Mouse (Mus musculus): ENCODE results near the gene M1ap. TPM values are rescaled to one million over a fixed set of nuclear protein-coding genes. Genes with fewer than 3 reads are reported as not detected.

The M1ap gene
- total and polyA plus RNA-seq, 2 experiments from 2014 or later = 0.16 to 0.38 TPM

DNA sequence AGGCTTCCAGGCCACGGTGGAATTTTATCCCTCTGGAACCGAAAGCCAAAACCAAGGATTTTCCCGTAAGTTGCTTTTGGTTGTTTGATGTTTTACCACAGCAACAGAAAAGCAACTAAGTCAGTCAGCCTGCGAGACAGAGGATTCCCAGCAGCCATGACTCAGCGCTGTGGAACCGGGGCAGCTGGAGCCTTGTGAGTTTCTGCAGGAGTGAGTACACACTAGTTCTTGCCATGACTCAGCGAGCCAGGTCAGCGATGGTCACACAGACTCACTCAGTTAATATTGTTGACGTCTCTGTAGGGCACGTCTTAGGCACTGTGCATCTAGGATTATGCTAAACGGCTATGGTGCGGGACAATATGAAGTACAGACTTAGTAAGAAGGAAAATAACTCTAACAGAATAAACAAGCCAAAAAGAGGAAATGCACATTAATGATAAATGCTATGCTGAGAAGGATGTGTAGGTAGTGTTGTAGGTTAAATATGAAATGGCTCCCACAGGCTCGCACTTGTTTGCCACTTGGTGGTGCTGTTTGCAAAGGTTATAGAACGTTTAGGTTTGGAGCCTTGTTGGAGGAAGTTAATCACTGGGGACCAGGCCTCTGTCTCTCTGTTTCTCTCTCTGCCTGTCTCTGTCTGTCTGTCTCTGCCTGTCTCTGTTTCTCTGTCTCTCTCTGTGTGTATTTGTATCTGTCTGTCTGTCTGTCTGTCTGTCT lies 37.4 kb upstream of the M1ap start:
- no peak overlapping the region for H3K4me3 ChIP-seq (ENCODE audit: low read length)
- peak; percentile 69 for TF ChIP-seq CTCF (IDR thresholded peaks at IDR 0.05; ENCODE audit: low read depth)
- H3K36me3 ChIP-seq (ENCODE audit: insufficient read depth, low read length) = no peaks in the 10 kb centered on the region; the same call in 1 of the 2 replicates
- no peaks in the 10 kb centered on the region for H3K27me3 ChIP-seq (ENCODE audit: insufficient read depth, low read length)
- no peak overlapping the region for H3K9ac ChIP-seq (replicated peaks; ENCODE audit: low read length)
- no peaks in the 10 kb centered on the region for H3K9me3 ChIP-seq (ENCODE audit: low read length)
- WGBS = 62% methylated on average over 14 of the region's 14 CpGs
- ATAC-seq = peak; percentile 56
- peak; percentile 73 for DNase-seq (ENCODE audit: low spot score)
- no peaks in the 10 kb centered on the region for H3K4me1 ChIP-seq (ENCODE audit: insufficient read depth, low read length)
- no peak overlapping the region for H3K27ac ChIP-seq
- no peak overlapping the region for H3K4me2 ChIP-seq (ENCODE audit: low read depth, low read length)

DNA sequence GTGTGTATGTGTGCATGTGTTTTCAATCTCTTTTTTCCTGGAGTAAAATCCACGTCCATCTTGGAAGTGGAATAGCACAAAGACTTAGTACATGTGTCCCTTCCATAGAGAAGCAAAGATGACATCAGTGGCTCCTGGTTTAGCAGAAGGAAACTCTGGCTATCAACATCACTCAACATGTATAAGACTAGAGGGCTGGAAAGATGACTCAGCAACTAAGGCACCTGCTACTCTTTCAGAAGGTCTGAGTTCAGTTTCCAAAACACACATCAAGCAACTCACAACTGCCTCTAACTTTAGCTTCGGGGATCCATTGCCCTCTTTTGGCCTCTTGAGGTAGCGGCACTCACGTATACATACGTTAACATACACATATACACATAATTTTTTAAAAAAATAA lies 35.4 kb upstream of the M1ap start:
- Histone ChIP-seq H3K4me1 (ENCODE audit: insufficient read depth, low read length) (no peaks in the 10 kb centered on the region), H3K36me3 (ENCODE audit: insufficient read depth, low read length) (no peaks in the 10 kb centered on the region; the same call in 1 of the 2 replicates), H3K27me3 (ENCODE audit: insufficient read depth, low read length) (no peaks in the 10 kb centered on the region), H3K4me2 (ENCODE audit: low read depth, low read length) (no peak overlapping the region), H3K9me3 (ENCODE audit: low read length) (no peaks in the 10 kb centered on the region), H3K4me3 (ENCODE audit: low read length) (no peak overlapping the region), H3K9ac (replicated peaks; ENCODE audit: low read length) (no peak overlapping the region), H3K27ac (no peak overlapping the region)
- no peak for ATAC-seq
- no peak for DNase-seq (ENCODE audit: low spot score)
- no peak for TF ChIP-seq CTCF (IDR thresholded peaks at IDR 0.05; ENCODE audit: low read depth)
- WGBS = 93% methylated on average over 5 of the region's 5 CpGs

DNA sequence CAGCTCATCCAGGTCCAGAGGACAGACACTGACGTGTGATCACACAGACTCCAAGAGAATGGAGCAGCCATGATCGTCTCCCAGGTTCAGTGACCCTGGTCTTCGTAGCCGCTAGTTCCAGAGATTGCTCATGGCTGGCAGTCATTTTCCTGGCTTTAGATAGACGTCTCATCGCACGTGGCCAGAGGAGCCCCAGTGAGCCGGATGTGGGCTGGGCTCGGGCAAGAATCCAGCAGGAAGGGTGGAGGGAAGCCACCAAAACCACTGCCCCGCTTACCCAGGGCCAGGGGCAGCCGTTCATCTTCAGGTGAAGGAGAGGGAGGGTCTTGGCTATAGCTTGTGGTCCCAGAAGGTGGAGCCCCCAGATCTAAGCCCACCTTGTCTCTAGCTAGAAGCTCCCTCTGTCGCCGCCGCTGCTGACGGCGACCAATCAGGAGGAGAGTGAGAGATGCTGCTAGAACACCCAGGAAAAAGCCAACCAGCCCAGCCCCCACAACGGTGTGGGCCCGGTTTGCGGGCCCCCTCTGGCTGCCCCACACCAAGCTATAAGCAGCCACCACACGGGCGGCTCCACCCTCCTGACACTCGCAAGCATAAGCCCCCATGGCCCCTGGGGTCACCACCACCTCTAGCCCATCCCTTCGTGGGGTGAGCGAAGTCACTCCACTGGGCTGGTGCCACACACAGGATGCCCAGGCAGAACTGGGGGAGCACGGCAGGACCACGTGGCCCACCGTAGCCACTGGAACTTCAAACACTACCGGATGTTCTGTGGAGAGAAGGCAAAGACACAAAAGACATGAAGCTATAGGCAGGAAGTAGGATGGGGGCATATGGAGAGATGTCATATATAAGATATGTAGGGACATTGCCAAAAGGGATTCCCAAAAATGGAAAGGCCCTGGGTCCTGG lies 33.1 kb upstream of the M1ap start:
- no peak for DNase-seq (ENCODE audit: low spot score)

DNA sequence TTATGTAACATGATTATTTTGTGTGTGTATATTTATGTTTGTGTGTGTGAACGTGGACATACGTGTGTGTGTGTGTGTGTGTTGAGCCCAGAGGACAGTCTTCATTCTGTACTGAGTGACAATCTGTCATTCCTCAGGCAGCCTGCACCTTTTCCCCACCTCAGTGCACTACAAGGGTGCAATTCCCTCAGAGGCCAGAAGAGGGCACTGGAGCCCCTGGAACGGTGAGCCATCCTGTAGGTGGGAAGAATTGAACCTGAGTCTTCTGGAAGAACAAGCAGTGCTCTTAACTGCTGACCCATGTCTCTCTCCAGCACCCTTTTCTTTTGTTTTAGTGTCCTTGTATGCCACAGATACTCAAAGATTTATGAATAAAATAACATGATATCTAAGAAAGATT lies 30.8 kb upstream of the M1ap start:
- Histone ChIP-seq H3K4me2 (ENCODE audit: low read depth, low read length) (no peak overlapping the region), H3K9me3 (ENCODE audit: low read length) (no peaks in the 10 kb centered on the region), H3K27me3 (ENCODE audit: insufficient read depth, low read length) (no peaks in the 10 kb centered on the region), H3K4me1 (ENCODE audit: insufficient read depth, low read length) (no peaks in the 10 kb centered on the region), H3K9ac (replicated peaks; ENCODE audit: low read length) (no peak overlapping the region), H3K36me3 (ENCODE audit: insufficient read depth, low read length) (no peaks in the 10 kb centered on the region; the same call in 1 of the 2 replicates), H3K4me3 (ENCODE audit: low read length) (no peak overlapping the region), H3K27ac (peak overlapping the region; percentile 75; the same call in 1 of the 2 replicates)
- TF ChIP-seq CTCF (IDR thresholded peaks at IDR 0.05; ENCODE audit: low read depth) = peak; percentile 92
- ATAC-seq (no peak), DNase-seq (ENCODE audit: low spot score) (peak; percentile 71)
- WGBS = 21% methylated on average over 3 of the region's 3 CpGs

More for the DNA sequence above, 33.1 kb upstream of the M1ap start:
- no peak for TF ChIP-seq CTCF (IDR thresholded peaks at IDR 0.05; ENCODE audit: low read depth)
- Histone ChIP-seq H3K4me2 (ENCODE audit: low read depth, low read length) (no peak overlapping the region), H3K27me3 (ENCODE audit: insufficient read depth, low read length) (no peaks in the 10 kb centered on the region), H3K4me3 (ENCODE audit: low read length) (no peak overlapping the region), H3K36me3 (ENCODE audit: insufficient read depth, low read length) (no peaks in the 10 kb centered on the region; the same call in 1 of the 2 replicates), H3K9me3 (ENCODE audit: low read length) (no peaks in the 10 kb centered on the region), H3K9ac (replicated peaks; ENCODE audit: low read length) (no peak overlapping the region), H3K4me1 (ENCODE audit: insufficient read depth, low read length) (no peaks in the 10 kb centered on the region), H3K27ac (no peak overlapping the region)
- ATAC-seq = no peak
- 79% methylated on average over 28 of the region's 28 CpGs for WGBS

DNA sequence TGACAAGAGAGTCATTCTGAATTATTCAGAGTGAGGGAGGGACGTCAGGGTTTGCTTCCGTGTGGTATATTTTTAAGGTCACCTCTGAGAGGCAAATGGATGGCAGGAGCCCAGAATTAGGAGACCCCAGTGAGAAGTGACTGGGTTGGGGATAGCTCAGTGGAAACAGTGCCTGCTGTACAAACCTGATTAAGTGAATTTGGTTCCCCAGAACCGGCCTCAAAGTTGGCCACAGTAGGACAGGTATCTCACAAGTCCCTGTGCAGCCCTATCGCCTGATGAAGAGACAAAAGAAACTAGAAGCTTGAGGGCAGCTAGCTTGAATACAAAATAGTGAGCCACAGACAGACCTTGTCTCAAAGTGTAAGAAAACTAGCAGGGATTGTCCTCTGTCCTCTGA lies 30.2 kb upstream of the M1ap start:
- H3K9ac ChIP-seq (replicated peaks; ENCODE audit: low read length) = no peak overlapping the region
- ATAC-seq (no peak), DNase-seq (ENCODE audit: low spot score) (no peak)
- WGBS = 77% methylated on average over 4 of the region's 4 CpGs
- H3K9me3 ChIP-seq (ENCODE audit: low read length) = no peaks in the 10 kb centered on the region
- H3K27ac ChIP-seq = peak overlapping the region; percentile 75; the same call in 1 of the 2 replicates
- H3K4me1 ChIP-seq (ENCODE audit: insufficient read depth, low read length) = no peaks in the 10 kb centered on the region
- TF ChIP-seq CTCF (IDR thresholded peaks at IDR 0.05; ENCODE audit: low read depth) = no peak
- no peaks in the 10 kb centered on the region for H3K27me3 ChIP-seq (ENCODE audit: insufficient read depth, low read length)
- H3K36me3 ChIP-seq (ENCODE audit: insufficient read depth, low read length) = no peaks in the 10 kb centered on the region; the same call in 1 of the 2 replicates
- H3K4me2 ChIP-seq (ENCODE audit: low read depth, low read length) = no peak overlapping the region
- H3K4me3 ChIP-seq (ENCODE audit: low read length) = no peak overlapping the region

DNA sequence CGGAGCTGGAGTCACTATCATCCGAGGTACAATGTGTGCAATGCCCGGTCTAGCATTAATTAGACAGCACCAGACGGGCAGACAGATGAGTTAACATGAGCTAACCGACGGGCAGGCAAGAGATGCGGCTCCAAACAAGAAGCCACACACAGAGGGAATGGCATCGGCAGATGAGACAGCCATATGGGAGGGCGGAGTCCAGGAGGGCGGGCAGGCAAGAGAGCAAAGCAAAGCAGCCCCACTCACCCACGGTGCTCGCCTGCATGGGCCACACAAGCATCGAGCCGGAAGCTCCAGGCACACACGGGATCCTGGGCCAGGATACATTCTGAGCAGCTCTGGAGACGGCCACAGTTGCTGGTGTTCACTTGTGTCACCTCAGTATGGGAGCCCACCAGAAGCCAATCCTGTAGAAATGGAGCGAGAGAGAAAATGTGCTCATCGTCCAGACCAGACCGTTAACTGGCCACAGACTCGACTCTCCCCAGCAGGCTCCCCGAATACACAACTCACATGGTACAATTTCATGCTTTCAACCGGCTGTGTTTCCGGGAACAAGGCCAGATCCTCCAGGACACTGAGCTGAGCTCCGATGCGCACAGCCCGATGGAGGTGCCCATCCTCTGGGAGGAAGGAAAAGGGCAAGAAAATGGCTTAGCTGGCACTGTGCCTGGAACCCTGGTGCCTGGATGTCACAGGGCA lies 29.5 kb upstream of the M1ap start:
- Histone ChIP-seq H3K4me3 (ENCODE audit: low read length) (no peak overlapping the region), H3K4me1 (ENCODE audit: insufficient read depth, low read length) (no peaks in the 10 kb centered on the region), H3K9ac (replicated peaks; ENCODE audit: low read length) (no peak overlapping the region), H3K27me3 (ENCODE audit: insufficient read depth, low read length) (no peaks in the 10 kb centered on the region), H3K4me2 (ENCODE audit: low read depth, low read length) (peak overlapping the region; percentile 34; the same call in 1 of the 2 replicates), H3K36me3 (ENCODE audit: insufficient read depth, low read length) (no peaks in the 10 kb centered on the region; the same call in 1 of the 2 replicates), H3K9me3 (ENCODE audit: low read length) (no peaks in the 10 kb centered on the region), H3K27ac (peak overlapping the region; percentile 75)
- ATAC-seq (peak; percentile 88), DNase-seq (ENCODE audit: low spot score) (peak; percentile 89)
- 45% methylated on average over 26 of the region's 26 CpGs for WGBS
- TF ChIP-seq CTCF (IDR thresholded peaks at IDR 0.05; ENCODE audit: low read depth) = no peak
